Mouse (Mus musculus) ovary, postnatal 10 days (tissue): ENCODE results near the gene Bcr.

Experiments used
- DNase-seq: peaks from one replicate; pipeline ENCODE4 v3.0.0; 2022; ENCODE audit warnings: low spot score

Bcr gene

GRCm38 (mm10) chr10:75134861-75135517, 74.6 kb downstream of the Bcr start:
- DNase-seq: no peak

GRCm38 (mm10) chr10:75135518-75136162, 75.2 kb downstream of the Bcr start:
- no peak for DNase-seq

GRCm38 (mm10) chr10:75137148-75137547, 76.8 kb downstream of the Bcr start:
- no peak for DNase-seq

- DNase-seq: no peak
Observed at GRCm38 (mm10) chr10:75145221-75145620, 84.8 kb downstream of the Bcr start.

GRCm38 (mm10) chr10:75146001-75146400, 85.6 kb downstream of the Bcr start:
- DNase-seq: no peak

- no peak for DNase-seq
Observed at GRCm38 (mm10) chr10:75146619-75147018, 86.2 kb downstream of the Bcr start.

- no peak for DNase-seq
Observed at GRCm38 (mm10) chr10:75148295-75148694, 87.9 kb downstream of the Bcr start.

- no peak for DNase-seq
Observed at GRCm38 (mm10) chr10:75150361-75150760, 90.0 kb downstream of the Bcr start.

- DNase-seq: peak; percentile 40
Observed at GRCm38 (mm10) chr10:75151311-75151710, 90.9 kb downstream of the Bcr start.

- no peak for DNase-seq
Observed at GRCm38 (mm10) chr10:75156835-75157234, 96.4 kb downstream of the Bcr start.

- no peak for DNase-seq
Observed at GRCm38 (mm10) chr10:75157713-75158112, 97.3 kb downstream of the Bcr start.

GRCm38 (mm10) chr10:75158356-75158755, 98.0 kb downstream of the Bcr start:
- DNase-seq: no peak

GRCm38 (mm10) chr10:75160171-75160900, 99.9 kb downstream of the Bcr start:
- DNase-seq: no peak

GRCm38 (mm10) chr10:75165825-75166481, 105.6 kb downstream of the Bcr start:
- no peak for DNase-seq

- no peak for DNase-seq
Observed at GRCm38 (mm10) chr10:75166601-75167000, 106.2 kb downstream of the Bcr start.

- no peak for DNase-seq
Observed at GRCm38 (mm10) chr10:75170207-75170850, 109.9 kb downstream of the Bcr start.

- DNase-seq: no peak
Observed at GRCm38 (mm10) chr10:75173056-75173455, 112.7 kb downstream of the Bcr start.

GRCm38 (mm10) chr10:75173712-75174111, 113.3 kb downstream of the Bcr start:
- no peak for DNase-seq

GRCm38 (mm10) chr10:75176494-75176893, 116.1 kb downstream of the Bcr start:
- DNase-seq: no peak

- no peak for DNase-seq
Observed at GRCm38 (mm10) chr10:75178911-75179310, 118.5 kb downstream of the Bcr start.

- peak; percentile 49 for DNase-seq
Observed at GRCm38 (mm10) chr10:75182151-75182774, 121.9 kb downstream of the Bcr start.

GRCm38 (mm10) chr10:75184826-75185225, 124.4 kb downstream of the Bcr start:
- no peak for DNase-seq
